Mouse (Mus musculus) G1E-ER4 (cell line): ENCODE data around the gene Krt26. TPM values are rescaled to one million over a fixed set of nuclear protein-coding genes. Genes with fewer than 3 reads are reported as not detected.

Experiments
- GATA1 ChIP-seq: IDR thresholded peaks from one replicate; pipeline ENCODE4 v1.8.0; 2012; ENCODE audit warnings: low read length, inconsistent platforms
- polyA plus RNA-seq: library from polyadenylated mRNA; stranded (reverse); fragments of >175 nt; gene quantifications from 2 replicates; pipeline ENCODE4 v1.2.3, GENCODE M21; 2012

Gene Krt26
- not detected in 2 replicates for polyA plus RNA-seq

GRCm38 (mm10) chr11:99337866-99338265 is at the start of gene Krt26:
Krt26 (minus strand) TSS chr11:99337966.
- TF ChIP-seq GATA1: no peak

GRCm38 (mm10) chr11:99385813-99386721 is 48.3 kb upstream of the Krt26 start:
- TF ChIP-seq GATA1: no peak

- TF ChIP-seq GATA1: no peak
Observed at GRCm38 (mm10) chr11:99379568-99379967, 41.8 kb upstream of the Krt26 start.

DNA sequence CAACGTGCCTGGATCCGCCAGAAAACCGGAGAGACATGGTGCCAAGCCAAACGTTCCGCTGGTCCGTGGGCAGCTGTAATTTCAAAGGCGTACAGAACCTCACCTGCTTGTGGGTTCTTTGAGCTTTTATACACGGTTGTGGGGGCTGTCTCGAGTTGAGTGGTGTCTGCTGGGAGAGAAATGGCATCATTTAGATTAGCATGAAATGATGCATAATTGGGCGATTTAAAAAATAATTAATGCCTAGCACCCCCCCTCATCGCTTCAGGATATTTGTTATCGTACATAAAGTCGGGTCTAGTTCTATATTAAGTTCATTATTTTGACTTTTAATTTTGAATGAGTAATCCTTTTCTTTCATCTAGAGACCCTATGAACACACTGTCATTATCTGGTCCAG is 37.0 kb upstream of the Krt26 start, which contains the start of gene Krt28:
TSS of gene Krt28 (minus strand) at position 101 of the 400 bp plus-strand sequence.
- TF ChIP-seq GATA1: no peak

DNA sequence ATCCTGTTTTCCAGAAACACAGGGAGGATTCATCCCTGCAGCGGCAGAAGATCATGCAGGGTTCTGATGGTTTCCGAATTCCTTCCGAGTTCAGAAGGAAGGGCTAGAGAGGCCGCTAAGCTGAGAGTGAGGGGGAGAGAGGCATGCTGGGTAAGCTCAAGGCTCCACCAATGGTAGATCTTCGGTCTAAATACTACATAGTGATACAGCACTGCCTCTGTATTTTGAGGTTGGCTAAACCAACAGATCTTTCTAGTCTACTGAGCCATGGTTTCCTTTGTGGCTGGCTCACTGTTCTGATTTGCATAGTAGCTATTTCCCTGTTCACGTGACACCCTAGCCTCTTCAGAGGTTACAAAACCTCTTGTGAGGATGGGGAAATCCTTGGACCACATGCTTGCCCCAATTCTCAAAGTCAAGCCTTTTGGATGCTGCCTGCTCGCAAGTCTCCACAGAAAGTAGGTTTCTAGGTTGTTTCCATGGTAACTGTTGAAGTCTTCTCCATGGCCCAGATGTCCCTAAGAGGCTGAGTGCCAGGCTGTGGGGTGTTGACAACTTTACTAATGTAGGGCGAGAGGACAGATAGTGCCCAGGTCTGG is 32.2 kb upstream of the Krt26 start:
- TF ChIP-seq GATA1: no peak

DNA sequence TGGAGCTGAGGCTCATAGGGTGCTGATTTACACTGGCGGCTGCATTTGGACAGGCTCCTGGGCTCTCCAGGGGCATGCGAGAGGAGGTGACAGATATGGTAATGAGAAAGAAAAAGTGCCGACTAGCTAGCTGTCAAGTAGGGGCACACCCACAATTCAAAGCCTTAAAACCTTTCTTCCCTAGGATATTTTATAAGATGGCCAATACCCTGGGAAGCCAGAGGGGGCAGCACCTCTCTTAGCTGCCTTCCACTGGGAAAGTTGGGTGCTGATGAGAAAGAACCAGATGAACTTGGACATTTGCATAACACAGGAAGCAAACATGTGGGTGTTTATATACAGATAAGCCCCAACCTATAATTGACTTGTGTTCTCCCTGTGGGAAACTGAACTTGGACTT is 31.5 kb upstream of the Krt26 start:
- no peak for TF ChIP-seq GATA1

- TF ChIP-seq GATA1: no peak
Observed at GRCm38 (mm10) chr11:99366791-99367190, 29.0 kb upstream of the Krt26 start.

GRCm38 (mm10) chr11:99364412-99364811 is 26.6 kb upstream of the Krt26 start:
- TF ChIP-seq GATA1: no peak

DNA sequence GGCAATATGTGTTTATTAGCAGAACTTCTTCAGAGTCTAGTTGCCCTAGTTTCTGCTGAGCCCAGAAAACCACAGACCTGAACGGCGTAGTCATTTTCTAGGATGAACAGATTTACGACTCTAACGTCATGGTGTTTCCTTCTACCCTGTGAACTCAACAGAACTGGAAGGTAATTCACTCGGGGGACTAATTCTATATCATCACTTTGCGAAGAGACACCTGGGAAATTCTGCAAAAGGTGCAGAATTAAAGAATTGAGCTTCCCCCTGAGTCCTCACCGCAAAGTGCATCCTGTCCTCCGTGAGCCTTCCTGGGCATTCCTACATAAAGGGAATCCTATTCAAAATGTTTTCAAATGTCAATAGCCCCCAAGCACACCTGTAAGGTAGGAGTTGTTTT is 23.7 kb upstream of the Krt26 start:
- TF ChIP-seq GATA1: no peak

GRCm38 (mm10) chr11:99351004-99351403 is 13.2 kb upstream of the Krt26 start, which contains the start of gene Krt27:
Krt27 (minus strand) TSS chr11:99351104.
- TF ChIP-seq GATA1: no peak

GRCm38 (mm10) chr11:99339299-99339847 is 1.6 kb upstream of the Krt26 start:
- TF ChIP-seq GATA1: no peak

GRCm38 (mm10) chr11:99333426-99333825 is 4.3 kb downstream of the Krt26 start:
- TF ChIP-seq GATA1: no peak

DNA sequence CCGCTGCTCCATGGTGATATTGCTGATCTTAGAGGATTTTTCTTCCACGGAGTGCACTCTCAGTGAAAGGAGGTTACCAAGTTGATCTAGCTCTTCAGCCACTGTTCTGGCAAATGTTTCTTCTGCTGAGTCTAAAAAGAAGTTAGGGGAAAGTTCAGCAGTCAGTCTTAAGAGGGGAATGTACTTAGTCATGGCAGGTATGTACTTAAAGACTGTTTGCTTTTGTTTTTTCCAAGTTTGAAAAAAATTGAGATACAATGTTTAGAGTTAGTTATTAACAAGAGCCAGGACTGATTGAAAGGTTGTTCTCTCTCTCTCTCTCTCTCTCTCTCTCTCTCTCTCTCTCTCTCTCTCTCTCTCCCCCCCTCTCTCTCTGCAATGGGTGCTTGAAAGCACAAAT is 8.1 kb downstream of the Krt26 start:
- no peak for TF ChIP-seq GATA1

DNA sequence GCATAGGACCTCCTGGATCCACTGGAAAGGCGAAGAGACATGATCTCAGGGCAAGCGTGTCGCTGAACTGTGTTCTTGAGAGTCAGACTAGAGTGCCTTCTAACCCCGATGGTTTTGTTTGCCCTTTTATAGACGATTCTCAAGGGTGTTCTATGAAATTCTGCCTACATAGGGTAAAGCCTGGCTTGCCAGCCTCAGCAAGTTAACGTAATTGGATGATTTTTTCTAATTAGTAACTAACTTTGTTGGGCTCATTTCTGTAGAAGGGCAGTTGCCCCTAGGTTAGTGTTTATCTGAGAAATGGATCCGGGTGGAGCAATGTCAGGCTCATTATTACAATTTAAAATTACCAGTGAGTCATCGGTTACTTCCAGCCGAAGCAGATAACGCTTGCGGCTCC is 14.9 kb downstream of the Krt26 start, which contains the start of gene Krt25:
TSS of gene Krt25 (minus strand) at position 101 of the 400 bp plus-strand sequence.
- TF ChIP-seq GATA1: no peak

DNA sequence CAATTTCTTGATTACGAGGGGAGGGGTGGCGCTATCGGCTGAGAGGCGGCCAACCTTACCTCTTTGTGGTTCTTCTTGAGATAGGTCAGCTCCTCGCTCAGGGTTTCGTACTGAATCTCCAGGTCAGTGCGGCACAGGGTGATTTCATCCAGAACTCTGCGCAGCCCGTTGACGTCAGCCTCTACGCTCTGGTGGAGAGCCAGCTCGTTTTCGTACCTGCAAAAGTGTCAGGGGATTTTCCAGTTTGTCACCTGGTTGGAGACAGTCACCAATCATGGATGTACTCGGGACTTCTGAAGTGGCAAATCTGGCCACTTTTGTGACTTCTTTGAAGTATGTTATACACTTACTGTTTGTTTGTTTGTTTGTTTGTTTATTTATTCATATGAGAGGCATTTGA is 16.7 kb downstream of the Krt26 start:
- no peak for TF ChIP-seq GATA1

DNA sequence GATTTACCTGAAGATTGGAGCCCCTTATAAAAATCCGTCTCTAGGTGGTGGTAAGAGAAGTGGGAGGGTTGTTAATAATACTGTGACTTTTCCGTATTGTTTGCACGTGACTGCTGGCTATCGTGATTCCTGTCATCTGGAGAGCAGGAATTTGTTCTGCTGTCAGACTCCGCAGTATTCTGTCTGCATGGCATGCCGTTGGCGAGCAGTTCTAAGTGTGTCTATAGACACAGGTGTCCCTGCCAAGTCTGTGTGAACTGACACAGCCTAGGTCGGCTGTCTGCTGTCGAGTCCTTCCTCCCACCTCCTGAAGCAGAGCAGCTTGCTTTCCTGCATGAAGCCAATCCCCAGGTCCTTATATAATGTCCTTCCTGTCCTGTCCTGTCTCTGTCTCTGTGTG is 18.6 kb downstream of the Krt26 start:
- TF ChIP-seq GATA1: no peak
